Mouse (Mus musculus): ENCODE data around the gene Ttc7b.

DNA sequence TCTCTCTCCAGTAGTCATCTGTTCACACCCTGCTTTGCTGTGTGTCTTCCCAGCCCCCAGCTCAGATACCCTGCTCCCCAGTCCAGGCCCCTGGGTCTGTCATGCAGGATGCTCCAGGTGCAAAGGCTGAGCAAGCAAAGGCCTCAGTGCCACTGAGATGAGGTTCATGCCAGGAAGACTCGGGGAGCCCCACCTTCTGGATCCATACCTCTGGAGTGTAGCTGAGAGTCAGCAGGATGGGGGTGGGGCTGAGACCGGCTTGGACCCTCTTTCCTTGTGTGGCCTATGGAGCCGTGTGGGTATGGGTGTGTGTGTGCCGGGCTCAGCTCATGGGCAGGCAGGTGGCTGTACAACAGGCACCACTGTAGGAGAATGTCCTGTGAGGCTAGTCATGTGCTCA lies 222.7 kb downstream of the Ttc7b start:
- no peak for TF ChIP-seq CTCF (IDR thresholded peaks at IDR 0.05; ENCODE audit: low read depth, low read length)
- no peak for TF ChIP-seq GATA1 (IDR thresholded peaks at IDR 0.05; ENCODE audit: borderline replicate concordance, low read length)
- TF ChIP-seq TAL1 (conservative IDR thresholded peaks at IDR 0.05; ENCODE audit: low read depth, low read length): no peak
- no peak for TF ChIP-seq GATA2 (IDR thresholded peaks at IDR 0.05; ENCODE audit: borderline replicate concordance, low read depth, low read length)
- no peak for TF ChIP-seq POLR2AphosphoS5 (IDR thresholded peaks at IDR 0.05; ENCODE audit: insufficient replicate concordance, low read depth, low read length)
